In the genomic region with DNA sequence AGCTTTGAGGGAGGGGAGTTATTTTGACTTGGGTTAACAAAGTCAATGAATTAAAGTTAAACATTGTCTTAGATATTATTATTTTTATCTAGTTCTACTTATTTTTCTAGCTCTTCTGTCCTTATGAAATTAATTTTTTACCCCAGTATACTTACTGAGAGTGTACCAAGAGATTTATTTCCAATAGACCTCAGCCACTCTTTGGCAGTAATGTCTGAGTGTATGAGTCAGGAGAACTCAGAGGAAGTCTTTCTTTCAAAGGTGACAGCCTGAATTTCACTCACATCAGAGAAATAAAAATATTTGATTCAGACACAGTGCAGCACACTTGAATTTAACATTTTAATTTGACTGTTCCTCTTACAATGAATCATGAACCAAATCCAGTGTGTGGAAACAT, we compare ENCODE assay signal across 18 mouse cellular contexts.
DNase-seq lines count a peak whose midpoint lies in the region; ATAC-seq and TF ChIP-seq lines count a peak whose summit lies in the region.
"Had no signal": no experiment of that assay in that cellular context is flagged by ENCODE, and none has a peak within 500 bp of the region (broad histone marks: within the 10 kb centered on the region; RNA-seq: fewer than 3 reads in every experiment).

No protein-coding gene starts in this region.

- no peak overlapping the region for H3K27ac ChIP-seq in stomach, embryonic 14.5 days (ENCODE audit: low read length)
- no peak overlapping the region for H3K27ac ChIP-seq in stomach, postnatal 0 days (replicated peaks)
- H3K27ac ChIP-seq in stomach, embryonic 15.5 days: no peak overlapping the region
- H3K27ac ChIP-seq: embryonic facial prominence, embryonic 10.5 days; embryonic facial prominence, embryonic 12.5 days; forebrain, embryonic 13.5 days; forebrain, embryonic 15.5 days had no signal

- no peaks in the 10 kb centered on the region for H3K27me3 ChIP-seq in stomach, embryonic 14.5 days (ENCODE audit: control insufficient read depth, insufficient read depth, low read length)
- no peaks in the 10 kb centered on the region for H3K27me3 ChIP-seq in stomach, postnatal 0 days (ENCODE audit: control insufficient read depth, insufficient read depth, low read length)
- H3K27me3 ChIP-seq in stomach, embryonic 15.5 days (replicated peaks): no peaks in the 10 kb centered on the region
- H3K27me3 ChIP-seq: embryonic facial prominence, embryonic 12.5 days; forebrain, embryonic 13.5 days; forebrain, embryonic 15.5 days had no signal

- H3K36me3 ChIP-seq in stomach, embryonic 14.5 days (ENCODE audit: control insufficient read depth, insufficient read depth, low read length): no peaks in the 10 kb centered on the region
- H3K36me3 ChIP-seq in stomach, postnatal 0 days (ENCODE audit: control insufficient read depth, insufficient read depth, low read length): no peaks in the 10 kb centered on the region
- H3K36me3 ChIP-seq in stomach, embryonic 15.5 days: no peaks in the 10 kb centered on the region
- H3K36me3 ChIP-seq: embryonic facial prominence, embryonic 10.5 days; embryonic facial prominence, embryonic 12.5 days; forebrain, embryonic 15.5 days had no signal

- H3K9me3 ChIP-seq in stomach, embryonic 14.5 days (ENCODE audit: control insufficient read depth, low read depth, low read length): no peaks in the 10 kb centered on the region
- H3K9me3 ChIP-seq in stomach, postnatal 0 days (ENCODE audit: control insufficient read depth, low read length): no peaks in the 10 kb centered on the region
- H3K9me3 ChIP-seq in stomach, embryonic 15.5 days: no peaks in the 10 kb centered on the region
- H3K9me3 ChIP-seq: embryonic facial prominence, embryonic 10.5 days; embryonic facial prominence, embryonic 12.5 days; forebrain, embryonic 13.5 days; forebrain, embryonic 15.5 days had no signal

- TF ChIP-seq CTCF in stomach, postnatal 0 days (IDR thresholded peaks at IDR 0.05; ENCODE audit: low read depth): no peak

- TF ChIP-seq EP300 in stomach, postnatal 0 days (optimal IDR thresholded peaks at IDR 0.05): no peak

- DNase-seq in stomach, postnatal 0 days (ENCODE audit: low spot score): no peak
- no peak for DNase-seq in spleen, adult 18-20 months
- no peak for DNase-seq in left cerebral cortex, adult 18-20 months (ENCODE audit: low spot score in 2 of 2)
- DNase-seq: adrenal gland, adult 2 months; adrenal gland, postnatal 10 days; adrenal gland, postnatal 25 days; cerebellum, adult 11-12 months; cerebellum, adult 2 months; cerebellum, adult 9-10 months; cerebellum, postnatal 10 days; cerebellum, postnatal 25 days; forebrain, postnatal 0 days had no signal

- no peaks in the 10 kb centered on the region for H3K4me1 ChIP-seq in stomach, embryonic 14.5 days (ENCODE audit: control insufficient read depth, insufficient read depth, low read length)
- H3K4me1 ChIP-seq in stomach, postnatal 0 days (replicated peaks; ENCODE audit: control insufficient read depth, insufficient read depth): no peaks in the 10 kb centered on the region
- no peaks in the 10 kb centered on the region for H3K4me1 ChIP-seq in stomach, embryonic 15.5 days
- H3K4me1 ChIP-seq: embryonic facial prominence, embryonic 10.5 days; embryonic facial prominence, embryonic 12.5 days; forebrain, embryonic 13.5 days; forebrain, embryonic 15.5 days had no signal

- no peak overlapping the region for H3K9ac ChIP-seq in stomach, embryonic 14.5 days (replicated peaks; ENCODE audit: low read depth, low read length)
- H3K9ac ChIP-seq in stomach, postnatal 0 days (ENCODE audit: low read length): no peak overlapping the region
- H3K9ac ChIP-seq in stomach, embryonic 15.5 days: no peak overlapping the region
- H3K9ac ChIP-seq: embryonic facial prominence, embryonic 12.5 days; forebrain, embryonic 13.5 days; forebrain, embryonic 15.5 days; forebrain, postnatal 0 days had no signal

- 0 out of 2 replicates have a peak, but pooled peaks have one; percentile 4 for ATAC-seq in stomach, embryonic 14.5 days (ENCODE audit: insufficient number of reproducible peaks, insufficient read depth, low FRiP score, low read depth)
- ATAC-seq in stomach, postnatal 0 days (ENCODE audit: low FRiP score, low TSS enrichment): no peak
- ATAC-seq in stomach, embryonic 15.5 days (ENCODE audit: insufficient read depth, low FRiP score, low read depth): peak; percentile 65; the same call in 1 of the 2 replicates
- ATAC-seq: forebrain, embryonic 13.5 days; forebrain, embryonic 15.5 days; forebrain, postnatal 0 days had no signal

- H3K4me2 ChIP-seq in stomach, embryonic 14.5 days (replicated peaks; ENCODE audit: low read depth, low read length): no peak overlapping the region
- no peak overlapping the region for H3K4me2 ChIP-seq in stomach, postnatal 0 days (replicated peaks; ENCODE audit: low read depth)
- no peak overlapping the region for H3K4me2 ChIP-seq in stomach, embryonic 15.5 days
- H3K4me2 ChIP-seq: embryonic facial prominence, embryonic 12.5 days; forebrain, embryonic 13.5 days; forebrain, embryonic 15.5 days had no signal

- no peak overlapping the region for H3K4me3 ChIP-seq in stomach, embryonic 14.5 days (ENCODE audit: low read depth, low read length)
- no peak overlapping the region for H3K4me3 ChIP-seq in stomach, postnatal 0 days (ENCODE audit: low read depth, low read length)
- H3K4me3 ChIP-seq in stomach, embryonic 15.5 days (replicated peaks): no peak overlapping the region
- H3K4me3 ChIP-seq: embryonic facial prominence, embryonic 10.5 days; embryonic facial prominence, embryonic 12.5 days; forebrain, embryonic 13.5 days; forebrain, embryonic 15.5 days had no signal
